Mouse (Mus musculus) cortical plate, adult 2 months (tissue): ENCODE results near the gene Tfap2c.

ENCODE experiments used
- CTCF ChIP-seq: fragments of 200-500 bp; IDR thresholded peaks from 2 replicates; pipeline ENCODE4 v1.5.1; 2011; ENCODE audit warnings: mild to moderate bottlenecking, control low read depth, low read length; ENCODE audit not compliant: insufficient read depth; ENCODE audit errors: extremely low read depth
- POLR2A ChIP-seq: fragments of 200-500 bp; IDR thresholded peaks from 2 replicates; pipeline ENCODE4 v1.6.1; 2011; ENCODE audit warnings: mild to moderate bottlenecking, low read length, control low read depth; ENCODE audit not compliant: insufficient read depth; ENCODE audit errors: extremely low read depth

GRCm38 (mm10) chr2:172522528-172522927 lies 26.9 kb upstream of the Tfap2c start:
- TF ChIP-seq CTCF = no peak
- no peak for TF ChIP-seq POLR2A
